Mouse (Mus musculus): ENCODE measurements around the gene Ugt1a8. TPM values are rescaled to one million over a fixed set of nuclear protein-coding genes. Genes with fewer than 3 reads are reported as not detected.
A peak's percentile ranks its signal among the peaks of the same experiment; 100 is the strongest.

Ugt1a8 gene
- total and polyA plus RNA-seq, 3 experiments, result not detected

DNA sequence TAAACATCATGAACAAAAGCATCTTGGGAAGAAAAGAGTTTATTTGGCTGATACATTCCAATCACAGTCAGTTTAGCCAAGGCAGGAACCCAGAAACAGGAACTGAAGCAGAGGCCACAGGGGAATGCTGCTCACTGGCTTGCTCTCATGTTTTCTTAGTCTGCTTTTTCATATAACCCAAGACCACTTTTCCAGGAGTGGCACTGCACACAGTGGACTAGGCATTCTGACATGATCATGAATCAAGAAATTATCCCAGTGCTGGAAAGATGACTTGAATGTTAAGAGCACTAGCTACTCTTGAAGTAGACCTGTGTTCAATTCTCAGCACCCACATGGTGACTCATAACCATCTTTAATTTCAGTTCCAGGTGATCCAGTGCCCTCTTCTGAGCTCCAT, 138.1 kb downstream of the Ugt1a8 start:
- no peak overlapping the region for H3K27ac ChIP-seq (ENCODE audit: control insufficient read depth, low read depth, low read length)
- TF ChIP-seq NRF1 (IDR thresholded peaks at IDR 0.05; ENCODE audit: insufficient read depth, low read depth, low read length, poor library complexity, severe bottlenecking) (no peak), ETS1 (IDR thresholded peaks at IDR 0.05; ENCODE audit: low read depth, low read length) (no peak), GABPA (IDR thresholded peaks at IDR 0.05; ENCODE audit: low read depth, low read length) (no peak), SIN3A (IDR thresholded peaks at IDR 0.05; ENCODE audit: low read length) (no peak), POLR2AphosphoS5 (IDR thresholded peaks at IDR 0.05; ENCODE audit: borderline replicate concordance, low read depth, low read length) (no peak), TBP (IDR thresholded peaks at IDR 0.05; ENCODE audit: low read depth, low read length) (no peak), CHD2 (IDR thresholded peaks at IDR 0.05; ENCODE audit: low read length) (no peak), TCF12 (IDR thresholded peaks at IDR 0.05; ENCODE audit: low read depth, low read length) (no peak), RCOR1 (IDR thresholded peaks at IDR 0.05; ENCODE audit: low read depth, low read length) (no peak), ZC3H11A (IDR thresholded peaks at IDR 0.05; ENCODE audit: low read depth, low read length) (no peak), MAX (IDR thresholded peaks at IDR 0.05; ENCODE audit: low read length) (no peak), MYB (IDR thresholded peaks at IDR 0.05; ENCODE audit: low read depth, low read length) (no peak), POLR2A (IDR thresholded peaks at IDR 0.05; ENCODE audit: control insufficient read depth in 1 of 2, insufficient read depth in 1 of 2, low read depth in 1 of 2, low read length in 2 of 2, poor library complexity in 1 of 2) (no peak), UBTF (IDR thresholded peaks at IDR 0.05; ENCODE audit: borderline replicate concordance, insufficient read depth, low read depth, low read length) (no peak), ZNF384 (IDR thresholded peaks at IDR 0.05; ENCODE audit: low read depth, low read length) (no peak), POLR2AphosphoS2 (IDR thresholded peaks at IDR 0.05; ENCODE audit: low read length) (no peak), MAFK (IDR thresholded peaks at IDR 0.05; ENCODE audit: borderline replicate concordance, low read depth, low read length) (no peak)
- no peak overlapping the region for H3K4me3 ChIP-seq (ENCODE audit: control insufficient read depth in 1 of 2, insufficient read depth in 1 of 2, low read depth in 2 of 2, low read length in 2 of 2)
- no peaks in the 10 kb centered on the region for H3K27me3 ChIP-seq (ENCODE audit: control insufficient read depth in 1 of 2, insufficient read depth in 2 of 2, low read length in 2 of 2)
- no peaks in the 10 kb centered on the region for H3K9me3 ChIP-seq (replicated peaks; ENCODE audit: insufficient read depth, low read length)
- DNase-seq (ENCODE audit: low read depth, low spot score), result no peak
- H3K79me2 ChIP-seq (ENCODE audit: control insufficient read depth, insufficient read depth, low read length, poor library complexity), result no peaks in the 10 kb centered on the region
- H3K9ac ChIP-seq (ENCODE audit: control insufficient read depth, low read depth, low read length, poor library complexity, severe bottlenecking), result no peak overlapping the region
- H3K4me1 ChIP-seq (ENCODE audit: control insufficient read depth in 1 of 2, insufficient read depth in 2 of 2, low read length in 2 of 2), result no peaks in the 10 kb centered on the region
- no peaks in the 10 kb centered on the region for H3K36me3 ChIP-seq (ENCODE audit: control insufficient read depth in 1 of 2, insufficient read depth in 2 of 2, low read length in 2 of 2)

DNA sequence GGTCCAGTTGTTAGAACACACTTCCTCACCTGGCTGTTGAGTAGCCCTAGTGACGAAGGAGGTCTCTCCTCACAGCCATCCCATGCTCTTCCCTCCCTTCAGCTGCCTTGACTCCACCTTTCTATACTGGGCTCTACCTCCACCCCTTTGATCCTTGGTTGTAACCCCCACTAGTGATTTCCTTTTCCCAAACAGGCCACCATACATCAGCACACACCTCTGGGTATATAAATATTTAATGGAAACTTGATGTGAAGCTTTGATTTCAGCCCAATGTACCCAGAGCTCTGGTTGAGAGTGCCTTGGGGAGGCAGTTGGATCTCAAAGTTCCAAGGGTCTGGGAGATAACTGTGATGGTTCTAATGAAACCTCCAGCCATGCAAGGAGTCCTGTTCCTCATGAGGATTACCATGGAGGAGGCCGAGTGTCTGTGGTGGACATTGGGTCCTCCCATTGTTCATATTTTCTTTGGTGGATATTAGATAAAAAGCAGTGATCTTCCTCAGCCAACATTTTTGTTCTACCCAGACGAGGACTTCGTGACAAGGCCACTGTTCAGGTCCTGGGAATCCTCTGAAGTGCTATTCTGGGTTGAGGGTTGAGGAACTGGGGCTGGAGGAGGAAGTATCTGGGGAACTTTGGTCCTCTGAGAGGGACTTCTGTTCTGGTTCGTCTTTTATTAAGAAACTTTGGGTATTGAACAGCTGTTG, 139.2 kb downstream of the Ugt1a8 start, which contains the start of gene Mroh2a:
Gene Mroh2a, plus strand, starts transcription at position 317 of the 710 bp plus-strand sequence.
- H3K9ac ChIP-seq (ENCODE audit: control insufficient read depth, low read depth, low read length, poor library complexity, severe bottlenecking), result no peak within 1 kb of the TSS
- no peaks in the 10 kb centered on the region for H3K9me3 ChIP-seq (replicated peaks; ENCODE audit: insufficient read depth, low read length)
- no peak within 1 kb of the TSS for H3K4me3 ChIP-seq (ENCODE audit: control insufficient read depth in 1 of 2, insufficient read depth in 1 of 2, low read depth in 2 of 2, low read length in 2 of 2)
- no peaks in the 10 kb centered on the region for H3K27me3 ChIP-seq (ENCODE audit: control insufficient read depth in 1 of 2, insufficient read depth in 2 of 2, low read length in 2 of 2)
- no peaks in the 10 kb centered on the region for H3K36me3 ChIP-seq (ENCODE audit: control insufficient read depth in 1 of 2, insufficient read depth in 2 of 2, low read length in 2 of 2)
- no peak for TF ChIP-seq USF2 (IDR thresholded peaks at IDR 0.05; ENCODE audit: borderline replicate concordance in 1 of 2, insufficient read depth in 1 of 2, low read depth in 1 of 2, low read length in 2 of 2)
- TF ChIP-seq CHD2 (IDR thresholded peaks at IDR 0.05; ENCODE audit: low read length), result no peak
- TF ChIP-seq SIN3A (IDR thresholded peaks at IDR 0.05; ENCODE audit: low read length), result no peak
- TF ChIP-seq ZNF384 (IDR thresholded peaks at IDR 0.05; ENCODE audit: low read depth, low read length), result no peak
- TF ChIP-seq MYC (IDR thresholded peaks at IDR 0.05; ENCODE audit: low read depth, low read length), result no peak
- TF ChIP-seq MAFK (IDR thresholded peaks at IDR 0.05; ENCODE audit: borderline replicate concordance, low read depth, low read length), result no peak
- TF ChIP-seq HCFC1 (IDR thresholded peaks at IDR 0.05; ENCODE audit: low read depth, low read length), result no peak
- no peak for TF ChIP-seq JUND (IDR thresholded peaks at IDR 0.05; ENCODE audit: low read depth, low read length)
- TF ChIP-seq GABPA (IDR thresholded peaks at IDR 0.05; ENCODE audit: low read depth, low read length), result no peak
- TF ChIP-seq USF1 (IDR thresholded peaks at IDR 0.05; ENCODE audit: low read depth, low read length), result no peak
- no peak for TF ChIP-seq POLR2AphosphoS5 (IDR thresholded peaks at IDR 0.05; ENCODE audit: borderline replicate concordance, low read depth, low read length)
- no peak for TF ChIP-seq TCF12 (IDR thresholded peaks at IDR 0.05; ENCODE audit: low read depth, low read length)
- TF ChIP-seq ZC3H11A (IDR thresholded peaks at IDR 0.05; ENCODE audit: low read depth, low read length), result no peak
- TF ChIP-seq CTCF (IDR thresholded peaks at IDR 0.05 in 2 of 3, conservative IDR thresholded peaks at IDR 0.05 in 1 of 3; ENCODE audit: control insufficient read depth in 1 of 3, insufficient read depth in 1 of 3, low read depth in 2 of 3, low read length in 3 of 3, poor library complexity in 1 of 3, severe bottlenecking in 1 of 3), result no peak
- no peak for TF ChIP-seq POLR2A (IDR thresholded peaks at IDR 0.05; ENCODE audit: control insufficient read depth in 1 of 2, insufficient read depth in 1 of 2, low read depth in 1 of 2, low read length in 2 of 2, poor library complexity in 1 of 2)
- H3K27ac ChIP-seq (ENCODE audit: control insufficient read depth, low read depth, low read length), result no peak within 1 kb of the TSS
- DNase-seq (ENCODE audit: low read depth, low spot score), result peak; percentile 35
- no peaks in the 10 kb centered on the region for H3K4me1 ChIP-seq (ENCODE audit: control insufficient read depth in 1 of 2, insufficient read depth in 2 of 2, low read length in 2 of 2)
- H3K79me2 ChIP-seq (ENCODE audit: control insufficient read depth, insufficient read depth, low read length, poor library complexity), result no peaks in the 10 kb centered on the region

Data from MEL (cell line).